Mouse (Mus musculus): ENCODE data around the gene Szrd1.

- TF ChIP-seq POLR2A (IDR thresholded peaks at IDR 0.05; ENCODE audit: low read depth, low read length) (no peak), CTCF (IDR thresholded peaks at IDR 0.05; ENCODE audit: borderline replicate concordance, insufficient read depth, low read length) (no peak)
Observed at GRCm38 (mm10) chr4:141178500-141178899, 38.9 kb upstream of the Szrd1 start.

All from embryonic fibroblast, embryonic 13.5 days (primary cell).